Mouse (Mus musculus) megakaryocyte, embryonic 14.5 days (primary cell): ENCODE measurements around the gene Aars. TPM values are rescaled to one million over a fixed set of nuclear protein-coding genes. Genes with fewer than 3 reads are reported as not detected.
"Not testable (repeated sequence)": the region's sequence is repeated elsewhere in the genome, so short reads cannot be mapped to it uniquely, and the experiment has no call there.

Source experiments
- H3K27me3 ChIP-seq: replicated peaks from 2 replicates; pipeline ENCODE3; 2012; ENCODE audit warnings: inconsistent platforms
- H3K36me3 ChIP-seq: replicated peaks from 2 replicates; pipeline ENCODE3; 2012; ENCODE audit warnings: low read length, inconsistent platforms, mixed read lengths
- H3K4me1 ChIP-seq: 2 replicates; pipeline ENCODE4 v1.6.1; 2012; ENCODE audit warnings: inconsistent platforms
- H3K4me3 ChIP-seq: replicated peaks from 2 replicates; pipeline ENCODE3; 2012; ENCODE audit warnings: moderate library complexity, mild to moderate bottlenecking, inconsistent platforms
- H3K9me3 ChIP-seq: 2 replicates; pipeline ENCODE4 v1.6.1; 2012; ENCODE audit warnings: inconsistent platforms
- FLI1 ChIP-seq: IDR thresholded peaks from 2 replicates; pipeline ENCODE4 v1.6.1; 2012; ENCODE audit warnings: low read length, inconsistent platforms, mixed read lengths
- GATA1 ChIP-seq: IDR thresholded peaks from 3 replicates; pipeline ENCODE4 v1.6.1; 2012; ENCODE audit warnings: mixed read lengths, low read length, inconsistent platforms, borderline replicate concordance
- polyA plus RNA-seq: library from polyadenylated mRNA; stranded (reverse); fragments of >175 nt; gene quantifications from 2 replicates; pipeline ENCODE4 v1.2.3, GENCODE M21; 2012; ENCODE audit warnings: low replicate concordance; ENCODE audit not compliant: insufficient read depth

The Aars gene
- 29.9 and 34.3 TPM in 2 replicates for polyA plus RNA-seq

- peak within 1 kb of the TSS; percentile 95 for H3K4me3 ChIP-seq
- H3K27me3 ChIP-seq, result no peaks in the 10 kb centered on the region
- no peaks in the 10 kb centered on the region for H3K9me3 ChIP-seq
- TF ChIP-seq GATA1, result no peak
- no peak for TF ChIP-seq FLI1
- H3K36me3 ChIP-seq, result peaks cover 29% of the 10 kb centered on the region
- peaks cover 45% of the 10 kb centered on the region for H3K4me1 ChIP-seq
These were observed at the start of gene Aars for GRCm38 (mm10) chr8:111032916-111033315. Gene Aars, plus strand, starts transcription at chr8:111033144.

DNA sequence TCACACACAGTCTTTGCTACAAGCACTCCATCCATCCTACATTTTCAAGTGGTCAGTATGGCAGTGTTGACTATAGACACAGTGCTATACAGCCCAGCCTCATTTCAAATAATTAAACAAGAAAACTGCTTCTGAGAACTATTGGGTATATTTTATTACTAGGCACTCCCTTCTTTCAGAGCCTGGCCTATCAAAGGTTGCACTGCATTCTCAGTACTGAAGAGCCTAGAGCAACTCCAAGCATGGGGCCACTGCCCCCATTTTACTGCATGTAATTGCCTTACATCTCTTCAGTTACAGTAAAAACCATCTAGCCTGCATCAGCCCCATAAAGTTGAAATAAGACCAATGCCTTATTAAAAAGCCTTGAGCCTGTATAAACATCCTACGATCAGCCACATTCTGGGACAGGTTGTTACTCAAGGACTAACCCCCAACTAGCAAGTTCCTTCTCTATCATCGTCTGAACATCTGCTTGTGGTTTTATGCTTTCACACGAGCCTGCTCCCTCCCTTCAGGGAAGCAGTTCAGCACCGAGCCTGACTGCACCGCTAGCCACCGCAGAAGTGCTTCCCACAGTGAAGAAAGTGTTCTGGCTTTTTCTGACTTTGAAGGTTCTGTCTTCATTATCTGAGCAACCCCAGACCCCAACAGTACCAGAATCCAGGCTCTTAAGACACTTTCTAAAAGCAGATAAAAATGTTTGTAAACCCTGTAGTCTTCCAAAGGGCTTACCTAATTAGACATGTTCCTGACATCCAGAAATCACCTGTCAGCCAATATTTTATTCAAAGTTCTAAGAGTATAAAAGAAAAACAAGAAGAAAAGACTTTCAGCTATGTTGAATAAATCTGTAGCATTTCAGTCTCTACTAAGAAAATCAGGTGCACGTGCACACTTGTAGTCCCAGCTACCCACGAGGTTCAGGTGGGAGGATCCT lies 44.9 kb upstream of the Aars start:
- H3K27me3 ChIP-seq, result no peaks in the 10 kb centered on the region
- H3K36me3 ChIP-seq, result peaks cover 93% of the 10 kb centered on the region
- peak overlapping the region; percentile 64 for H3K4me3 ChIP-seq
- H3K4me1 ChIP-seq, result peaks cover 43% of the 10 kb centered on the region
- no peaks in the 10 kb centered on the region for H3K9me3 ChIP-seq
- TF ChIP-seq GATA1 (no peak), FLI1 (no peak)

- Histone ChIP-seq H3K36me3 (peaks cover 88% of the 10 kb centered on the region), H3K4me3 (peak overlapping the region; percentile 47), H3K4me1 (peaks cover 49% of the 10 kb centered on the region), H3K27me3 (no peaks in the 10 kb centered on the region), H3K9me3 (no peaks in the 10 kb centered on the region)
- TF ChIP-seq FLI1, result no peak
- no peak for TF ChIP-seq GATA1
These were observed 42.9 kb upstream of the Aars start for GRCm38 (mm10) chr8:110990017-110990416.

- Histone ChIP-seq H3K27me3 (no peaks in the 10 kb centered on the region), H3K9me3 (no peaks in the 10 kb centered on the region), H3K4me3 (peak overlapping the region; percentile 98), H3K36me3 (peaks cover 30% of the 10 kb centered on the region), H3K4me1 (peaks cover 26% of the 10 kb centered on the region)
- TF ChIP-seq GATA1 (no peak), FLI1 (no peak)
These were observed 36.1 kb upstream of the Aars start for GRCm38 (mm10) chr8:110996641-110997430.

DNA sequence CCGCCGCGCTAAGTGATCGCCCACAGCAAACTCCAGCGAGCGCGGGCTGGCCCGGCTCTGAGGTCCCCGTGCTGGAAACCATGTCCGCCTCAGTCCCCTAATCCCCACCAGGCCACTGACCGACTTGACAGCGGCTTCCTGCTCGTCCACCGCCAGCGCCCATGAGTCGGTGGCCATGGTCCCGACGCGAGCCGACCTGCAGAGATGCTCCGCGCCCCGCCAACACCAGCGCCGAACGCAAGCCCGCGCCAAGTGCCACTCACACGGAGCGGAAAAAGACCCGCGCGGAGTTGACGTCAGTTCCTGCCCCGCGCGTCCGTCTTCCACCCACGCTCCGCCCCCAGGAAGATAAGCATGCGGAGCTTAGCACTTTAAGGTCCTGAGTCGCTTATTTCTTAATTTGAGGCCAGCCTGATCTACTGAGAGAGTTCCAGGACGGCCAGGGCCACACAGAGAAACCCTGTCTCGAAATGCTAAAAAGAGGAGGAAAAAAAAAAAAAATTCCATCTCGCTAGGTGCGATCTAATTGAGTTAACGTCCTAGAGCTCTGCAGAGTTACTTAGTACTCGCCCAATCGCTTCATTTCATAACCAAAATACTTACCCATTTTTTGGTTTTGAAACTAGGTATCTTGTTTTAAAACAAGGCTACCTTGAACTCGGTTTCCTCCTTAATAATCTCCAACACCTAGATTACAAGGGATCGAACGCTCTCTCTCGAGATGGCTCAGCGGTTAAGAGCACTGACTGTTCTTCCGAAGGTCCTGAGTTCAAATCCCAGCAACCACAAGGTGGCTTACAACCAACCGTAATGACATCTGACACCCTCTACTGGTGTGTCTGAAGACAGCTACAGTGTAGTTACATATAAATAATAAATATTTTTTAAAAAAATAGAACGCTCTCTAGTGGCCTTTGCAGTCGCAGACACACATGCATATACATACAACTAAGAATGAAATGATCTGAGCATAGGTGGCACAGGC lies 35.1 kb upstream of the Aars start, which contains the start of gene Ddx19a:
Gene Ddx19a (minus strand): TSS at position 254 of the 985 bp plus-strand sequence.
- Histone ChIP-seq H3K4me1 (peaks cover 26% of the 10 kb centered on the region), H3K4me3 (peak within 1 kb of the TSS; percentile 98), H3K27me3 (no peaks in the 10 kb centered on the region), H3K9me3 (no peaks in the 10 kb centered on the region), H3K36me3 (peaks cover 27% of the 10 kb centered on the region)
- TF ChIP-seq FLI1, result no peak
- TF ChIP-seq GATA1, result peak; percentile 59; the same call in 1 of the 3 replicates

GRCm38 (mm10) chr8:111010230-111010991 lies 22.5 kb upstream of the Aars start:
- H3K9me3 ChIP-seq, H3K4me3 ChIP-seq, H3K4me1 ChIP-seq, H3K27me3 ChIP-seq: not testable (repeated sequence)
- H3K36me3 ChIP-seq, result peaks cover 65% of the 10 kb centered on the region

GRCm38 (mm10) chr8:111026609-111027008 lies 6.3 kb upstream of the Aars start:
- H3K27me3 ChIP-seq, H3K9me3 ChIP-seq, H3K36me3 ChIP-seq, H3K4me3 ChIP-seq: not testable (repeated sequence)
- peaks cover 23% of the 10 kb centered on the region for H3K4me1 ChIP-seq

- Histone ChIP-seq H3K4me3 (peak overlapping the region; percentile 95), H3K36me3 (no peaks in the 10 kb centered on the region), H3K4me1 (peaks cover 23% of the 10 kb centered on the region), H3K27me3 (no peaks in the 10 kb centered on the region), H3K9me3 (no peaks in the 10 kb centered on the region)
- TF ChIP-seq GATA1 (no peak), FLI1 (peak; percentile 69; the same call in 1 of the 2 replicates)
These were observed 5.5 kb upstream of the Aars start for GRCm38 (mm10) chr8:111027391-111027937.
